Mouse (Mus musculus): ENCODE measurements around the gene Uqcrh.

DNA sequence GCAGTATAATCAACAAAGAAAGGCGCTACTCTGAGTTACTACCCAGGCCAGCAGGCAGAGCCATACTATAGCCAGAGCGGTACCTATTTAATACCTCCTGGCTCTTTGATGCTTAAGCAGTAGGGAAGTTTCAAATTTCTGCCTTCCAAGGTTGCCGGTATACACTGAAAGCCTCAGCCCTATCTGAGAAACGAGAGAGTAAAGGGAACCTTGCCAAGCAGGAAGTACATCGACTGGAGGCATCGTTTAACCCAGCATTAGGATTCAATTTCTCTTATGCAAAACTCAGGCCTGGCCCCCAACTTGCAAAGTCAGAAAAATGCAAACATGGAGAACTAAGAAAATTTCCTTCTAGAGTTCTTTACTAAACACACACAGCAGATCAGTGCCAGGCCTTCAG lies 4.8 kb downstream of the Uqcrh start:
- TF ChIP-seq CTCF (conservative IDR thresholded peaks at IDR 0.05; ENCODE audit: insufficient read depth, insufficient read length, low read depth, low read length) (no peak), POLR2A (IDR thresholded peaks at IDR 0.05; ENCODE audit: low read depth, low read length) (no peak)
